Mouse (Mus musculus) cerebral cortex, adult 2 months (tissue): Measurements from ENCODE around the gene Adsl.

ENCODE experiments used
- WGBS: fragments of 180-500 bp; shearing (Covaris S2); methylation state at CpG from one replicate; pipeline ENCODE4 v1.1.7; 2018; 5-methylcytosine and 5-hydroxymethylcytosine counted together

Adsl gene

DNA sequence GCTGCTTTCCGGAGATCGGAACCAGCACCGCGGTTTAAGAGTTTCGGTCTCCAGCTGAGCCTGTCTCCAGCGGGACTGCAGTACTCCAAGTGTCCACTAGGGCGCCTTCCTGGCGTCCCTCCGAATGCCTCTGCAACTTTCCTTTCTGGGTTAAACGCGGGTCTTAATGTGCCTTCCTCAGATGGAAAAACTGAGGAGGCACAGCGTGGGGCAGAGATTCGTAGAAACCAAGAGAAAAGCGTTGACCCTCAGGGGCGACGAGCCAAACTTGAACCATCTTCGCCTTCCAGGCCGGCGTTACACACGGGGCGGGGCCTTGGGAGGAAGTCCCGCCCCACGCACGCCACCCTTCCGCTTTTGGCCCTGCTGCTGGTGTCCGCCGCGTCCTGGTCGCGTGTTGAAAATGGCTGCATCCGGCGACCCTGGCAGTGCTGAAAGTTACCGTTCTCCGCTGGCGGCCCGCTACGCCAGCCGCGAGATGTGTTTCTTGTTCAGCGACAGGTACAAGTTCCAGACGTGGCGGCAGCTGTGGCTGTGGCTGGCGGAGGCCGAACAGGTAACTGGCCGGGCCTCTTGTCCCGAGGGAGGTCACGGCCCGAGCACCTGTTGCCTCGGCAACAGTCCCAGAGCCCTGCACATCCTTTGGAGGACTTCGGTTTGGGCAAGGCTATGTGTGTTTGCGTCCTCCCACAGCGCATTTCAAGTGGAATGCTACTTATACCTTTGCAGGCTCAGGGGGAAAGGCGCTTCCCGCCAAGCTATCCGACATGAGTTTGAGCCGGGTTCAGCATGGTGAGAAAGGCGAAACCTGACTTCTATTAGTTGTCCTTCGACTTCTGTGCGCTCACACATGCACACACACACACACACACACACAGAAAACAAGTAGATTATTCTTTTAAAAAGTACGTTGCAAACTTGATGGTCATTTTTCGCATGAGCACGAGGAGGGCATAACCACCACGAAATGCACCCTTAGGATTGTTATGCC lies at the start of gene Adsl:
Adsl (plus strand) TSS at position 346 of the 991 bp plus-strand sequence.
- under 1% methylated on average over 63 of the region's 63 CpGs for WGBS

DNA sequence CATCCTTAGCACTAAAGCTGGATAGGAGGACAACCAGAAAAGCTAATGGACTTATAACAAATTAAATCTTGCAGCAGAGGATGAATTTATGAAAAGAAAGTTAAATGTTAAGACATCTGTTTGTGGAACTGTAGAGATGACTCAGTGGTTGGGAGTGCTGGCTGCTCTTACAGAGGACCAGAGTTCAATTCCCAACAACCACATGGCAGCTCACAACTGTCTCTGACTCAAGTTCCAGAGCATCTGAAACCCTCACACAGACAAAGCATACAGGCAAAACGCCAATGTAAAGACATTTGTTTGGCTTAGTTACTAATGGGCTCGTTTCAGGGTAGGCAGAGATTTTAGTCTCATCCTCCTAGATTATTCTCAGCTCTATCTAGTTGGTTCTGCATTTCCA lies 48.5 kb upstream of the Adsl start:
- WGBS: 50% methylated on average over 2 of the region's 2 CpGs

- WGBS: 44% methylated on average over 6 of the region's 6 CpGs
These were observed 46.3 kb upstream of the Adsl start for GRCm38 (mm10) chr15:80901806-80902513.

- 93% methylated on average over 6 of the region's 6 CpGs for WGBS
These were observed 43.5 kb upstream of the Adsl start for GRCm38 (mm10) chr15:80904776-80905175.

DNA sequence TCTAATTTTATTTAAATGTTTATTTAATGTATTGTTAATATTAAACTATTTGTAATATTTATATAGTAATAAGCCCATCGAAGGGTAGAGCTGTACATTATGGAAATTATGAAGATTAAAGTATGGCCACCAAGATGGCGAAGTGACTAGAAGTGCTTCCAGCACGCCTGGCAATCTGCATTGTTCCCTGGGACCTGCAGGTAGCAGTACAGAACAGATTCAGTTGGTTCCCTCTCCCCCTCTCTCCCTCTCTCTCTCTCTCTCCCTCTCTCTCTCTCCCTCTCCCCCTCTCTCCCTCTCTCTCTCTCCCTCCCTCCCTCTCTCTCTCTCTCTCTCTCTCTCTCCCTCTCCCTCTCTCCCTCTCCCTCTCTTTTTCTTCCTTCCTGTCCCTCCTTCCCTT lies 38.1 kb upstream of the Adsl start:
- WGBS: 95% methylated on average over 3 of the region's 3 CpGs

GRCm38 (mm10) chr15:80910790-80911531 lies 37.3 kb upstream of the Adsl start:
- 88% methylated on average over 4 of the region's 4 CpGs for WGBS

- WGBS: 86% methylated on average over 3 of the region's 3 CpGs
These were observed 36.1 kb upstream of the Adsl start for GRCm38 (mm10) chr15:80912175-80912574.

GRCm38 (mm10) chr15:80913803-80914202 lies 34.5 kb upstream of the Adsl start:
- 94% methylated on average over 1 of the region's 1 CpGs for WGBS

DNA sequence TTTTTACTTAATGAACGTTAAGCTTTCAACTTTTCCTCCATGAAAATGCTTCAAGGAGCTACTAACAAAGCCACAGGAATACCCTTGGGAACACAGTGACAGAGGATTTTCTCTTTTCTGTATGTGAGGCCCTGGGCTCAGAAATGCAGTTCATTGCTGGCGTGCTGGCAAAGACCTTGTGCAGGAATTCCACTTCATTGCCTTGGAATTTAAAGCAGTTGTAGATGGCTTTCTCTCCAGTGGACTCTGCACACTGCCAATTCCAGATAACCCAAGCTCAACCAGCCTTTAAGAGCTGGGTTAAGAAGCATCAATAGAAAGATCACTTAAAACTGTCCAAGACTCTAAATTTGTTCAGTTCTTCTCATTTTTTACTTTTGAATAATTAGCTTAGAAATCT lies 32.4 kb upstream of the Adsl start:
- WGBS: 68% methylated on average over 2 of the region's 2 CpGs

DNA sequence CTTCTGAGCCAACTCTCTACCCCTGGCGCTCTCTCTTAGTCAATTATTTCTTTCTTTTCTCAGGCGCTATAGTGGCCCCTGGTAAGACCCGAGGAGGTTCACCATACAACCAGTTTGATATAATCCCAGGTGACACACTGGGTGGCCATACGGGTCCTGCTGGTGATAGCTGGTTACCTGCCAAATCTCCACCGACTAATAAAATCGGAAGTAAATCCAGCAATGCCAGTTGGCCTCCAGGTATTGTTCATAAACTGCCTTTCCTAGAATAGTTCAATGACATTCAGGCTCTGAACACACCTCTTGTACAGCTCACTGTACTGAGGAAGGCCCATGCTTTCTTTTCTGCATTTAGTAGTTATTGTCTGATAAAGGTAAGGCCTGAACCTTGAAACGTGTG lies 31.7 kb upstream of the Adsl start:
- 79% methylated on average over 7 of the region's 7 CpGs for WGBS

DNA sequence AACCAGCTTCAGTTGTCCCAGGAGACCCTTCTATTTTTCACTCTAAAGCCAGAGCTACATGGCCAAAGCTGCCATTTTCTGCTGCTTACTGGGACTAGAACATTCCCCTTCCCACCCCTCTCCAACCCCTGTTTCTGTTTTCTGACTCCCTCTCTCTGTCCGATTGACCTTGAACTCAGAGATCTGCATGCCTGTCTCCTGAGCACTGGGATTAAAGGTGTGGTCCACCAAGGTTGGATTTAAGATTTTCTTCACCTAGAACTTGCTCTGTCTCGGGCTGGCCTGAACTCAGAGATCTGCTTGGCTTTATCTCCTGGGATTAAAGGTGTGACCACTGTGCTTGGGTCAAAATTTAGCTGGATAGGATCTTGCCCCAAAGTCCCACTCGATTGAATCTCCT lies 27.9 kb upstream of the Adsl start:
- over 99% methylated on average over 3 of the region's 3 CpGs for WGBS

DNA sequence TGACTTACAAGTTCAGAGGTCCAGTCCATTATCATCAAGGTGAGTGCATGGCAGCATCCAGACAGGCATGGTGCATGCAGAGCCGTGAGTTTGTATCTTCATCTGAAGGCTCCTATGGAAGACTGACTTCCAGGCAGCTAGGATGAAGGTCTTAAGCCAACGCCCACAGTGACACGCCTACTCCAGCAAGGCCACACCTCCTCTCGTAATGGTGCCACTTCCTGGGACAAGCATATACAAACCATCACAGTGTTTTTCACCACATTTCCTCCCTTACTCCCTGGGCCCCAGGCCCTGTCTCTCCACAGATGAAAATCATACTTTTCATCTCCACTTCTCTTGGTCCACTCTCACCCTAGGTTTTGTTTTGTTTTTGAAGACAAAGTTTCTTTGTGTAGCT lies 26.5 kb upstream of the Adsl start:
- 77% methylated on average over 4 of the region's 4 CpGs for WGBS

- 72% methylated on average over 2 of the region's 2 CpGs for WGBS
These were observed 24.1 kb upstream of the Adsl start for GRCm38 (mm10) chr15:80924211-80924610.

DNA sequence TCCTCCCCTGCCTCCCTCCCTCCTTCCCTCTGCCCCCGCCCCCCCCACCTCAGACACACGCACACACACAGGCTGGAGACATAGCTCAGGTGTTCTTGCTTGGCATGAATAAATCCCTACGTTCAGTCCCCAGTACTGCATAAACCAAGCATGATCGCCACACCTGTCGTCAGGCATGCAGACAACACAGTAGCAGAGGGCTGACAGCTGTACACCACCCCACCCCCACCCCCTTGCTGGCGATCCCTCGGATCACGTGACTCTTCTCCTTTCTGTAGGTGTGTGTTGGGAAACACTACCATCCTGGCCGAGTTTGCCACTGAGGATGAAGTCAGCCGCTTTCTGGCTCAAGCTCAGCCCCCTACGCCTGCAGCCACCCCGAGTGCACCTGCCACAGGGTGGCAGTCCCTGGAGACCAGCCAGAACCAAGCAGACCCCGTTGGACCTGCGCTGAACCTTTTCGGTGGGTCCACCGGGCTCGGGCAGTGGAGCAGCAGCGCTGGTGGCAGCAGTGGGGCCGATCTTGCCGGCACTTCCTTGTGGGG lies 19.4 kb upstream of the Adsl start:
- WGBS: 65% methylated on average over 20 of the region's 20 CpGs

DNA sequence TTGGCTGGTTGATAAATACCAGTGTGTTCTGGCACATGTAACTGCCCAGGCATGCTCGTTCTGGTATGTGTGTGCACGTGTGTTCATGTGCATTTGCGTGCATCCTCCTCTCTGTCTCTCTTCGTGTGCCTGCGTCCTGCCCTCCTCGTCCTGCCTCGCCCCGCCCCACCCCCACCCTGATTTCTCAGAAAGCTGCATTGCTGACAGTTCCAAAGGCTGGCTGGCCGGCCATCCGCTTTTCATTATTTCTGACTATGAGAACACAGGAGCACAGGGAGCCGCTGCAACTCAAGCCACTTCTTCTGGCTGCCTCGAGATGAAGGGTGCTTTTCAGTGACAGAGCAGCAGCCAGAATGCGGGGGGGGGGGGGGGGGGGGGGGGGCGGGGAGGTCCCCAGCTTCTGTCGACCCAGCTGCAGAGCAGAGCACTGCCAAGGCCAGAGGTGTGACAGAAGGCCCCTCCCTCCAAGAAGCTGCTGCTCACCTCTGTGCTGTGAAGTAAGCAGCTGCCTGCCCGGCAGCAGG lies 18.2 kb upstream of the Adsl start:
- WGBS: 33% methylated on average over 14 of the region's 16 CpGs

- 80% methylated on average over 23 of the region's 23 CpGs for WGBS
These were observed 17.5 kb upstream of the Adsl start for GRCm38 (mm10) chr15:80930676-80931320.

GRCm38 (mm10) chr15:80931345-80931960 lies 16.8 kb upstream of the Adsl start:
- 81% methylated on average over 9 of the region's 9 CpGs for WGBS

- 92% methylated on average over 5 of the region's 5 CpGs for WGBS
These were observed 13.4 kb upstream of the Adsl start for GRCm38 (mm10) chr15:80934841-80935240.

GRCm38 (mm10) chr15:80936686-80937085 lies 11.6 kb upstream of the Adsl start:
- WGBS: 70% methylated on average over 3 of the region's 3 CpGs

DNA sequence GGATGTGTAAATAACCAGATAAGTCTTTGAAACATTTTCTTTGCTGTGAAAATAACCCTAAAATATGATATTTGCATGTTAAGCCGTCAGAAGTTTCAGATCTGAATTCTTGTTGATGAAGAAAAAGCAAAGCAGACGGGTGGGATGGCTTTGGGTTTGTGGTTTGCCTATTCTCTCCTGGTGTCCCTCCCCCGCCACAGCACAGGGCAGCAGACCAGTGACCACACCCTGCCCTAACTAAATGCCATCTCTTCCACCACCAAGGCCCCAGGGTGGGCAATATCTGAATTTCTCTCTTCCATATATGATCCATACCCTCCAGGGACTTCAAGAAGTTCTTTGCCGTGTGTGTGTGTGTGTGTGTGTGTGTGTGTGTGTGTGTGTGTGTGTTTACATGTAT lies 9.7 kb upstream of the Adsl start:
- WGBS: 69% methylated on average over 4 of the region's 4 CpGs

GRCm38 (mm10) chr15:80939401-80939800 lies 8.9 kb upstream of the Adsl start:
- WGBS: 71% methylated on average over 5 of the region's 5 CpGs
